Mouse (Mus musculus) heart, adult 2 months (tissue): Measurements from ENCODE around the gene Arsa.

Experiments
- CTCF ChIP-seq: fragments of 200-600 bp; IDR thresholded peaks from 2 replicates; pipeline ENCODE4 v1.8.1; 2022; ENCODE audit warnings: antibody characterized with exemption, mild to moderate bottlenecking, moderate library complexity
- EP300 ChIP-seq: fragments of 200-500 bp; IDR thresholded peaks from 2 replicates; pipeline ENCODE4 v1.6.1; 2011; ENCODE audit warnings: low read depth, low read length, control low read depth; ENCODE audit not compliant: insufficient read depth
- POLR2A ChIP-seq: fragments of 200-500 bp; IDR thresholded peaks from 2 replicates; pipeline ENCODE4 v1.6.1; 2011; ENCODE audit warnings: mild to moderate bottlenecking, low read depth, low read length, control low read depth; ENCODE audit not compliant: insufficient read depth

- no peak for TF ChIP-seq POLR2A
- TF ChIP-seq EP300: no peak
- TF ChIP-seq CTCF: no peak
Observed at GRCm38 (mm10) chr15:89504838-89505237, 27.6 kb upstream of the Arsa start.
